Mouse (Mus musculus) heart, adult 2 months (tissue): ENCODE measurements around the gene Phykpl.

Source experiments
- CTCF ChIP-seq: fragments of 200-600 bp; IDR thresholded peaks from 2 replicates; pipeline ENCODE4 v1.8.1; 2022; ENCODE audit warnings: antibody characterized with exemption, mild to moderate bottlenecking, moderate library complexity
- POLR2A ChIP-seq: fragments of 200-500 bp; IDR thresholded peaks from 2 replicates; pipeline ENCODE4 v1.6.1; 2011; ENCODE audit warnings: mild to moderate bottlenecking, low read depth, low read length, control low read depth; ENCODE audit not compliant: insufficient read depth

GRCm38 (mm10) chr11:51646245-51646644 is 61.7 kb downstream of the Phykpl start:
- TF ChIP-seq POLR2A (no peak), CTCF (no peak)
